Mouse (Mus musculus) MEL (cell line): ENCODE data around the gene Rell1.

Experiments used
- CTCF ChIP-seq, 3 experiments: IDR thresholded peaks in 2 of 3; conservative IDR thresholded peaks in 1 of 3; 2 replicates each; pipeline ENCODE4 v1.5.1; 2011 to 2012; ENCODE audit warnings: low read length in 3 of 3, low read depth in 2 of 3, mild to moderate bottlenecking in 2 of 3, improper control_type of control experiment in 1 of 3, inconsistent platforms in 1 of 3, mixed read lengths in 1 of 3, moderate library complexity in 1 of 3; ENCODE audit not compliant: control insufficient read depth in 1 of 3, insufficient read depth in 1 of 3, poor library complexity in 1 of 3, severe bottlenecking in 1 of 3
- ELF1 ChIP-seq: IDR thresholded peaks from 2 replicates; pipeline ENCODE4 v1.6.1; 2014; ENCODE audit warnings: low read depth, mild to moderate bottlenecking, inconsistent platforms, low read length, improper control_type of control experiment, moderate library complexity
- GATA1 ChIP-seq: IDR thresholded peaks from 2 replicates; pipeline ENCODE4 v1.6.1; 2011; ENCODE audit warnings: low read depth, low read length, improper control_type of control experiment
- ZC3H11A ChIP-seq: IDR thresholded peaks from 2 replicates; pipeline ENCODE4 v1.6.1; 2012; ENCODE audit warnings: low read depth, mild to moderate bottlenecking, inconsistent platforms, low read length, improper control_type of control experiment

GRCm38 (mm10) chr5:63961726-63962125 lies 7.0 kb downstream of the Rell1 start:
- TF ChIP-seq ELF1 (no peak), ZC3H11A (no peak), GATA1 (no peak), CTCF (IDR thresholded peaks at IDR 0.05 in 2 of 3, conservative IDR thresholded peaks at IDR 0.05 in 1 of 3; ENCODE audit: control insufficient read depth in 1 of 3, insufficient read depth in 1 of 3, low read depth in 2 of 3, low read length in 3 of 3, poor library complexity in 1 of 3, severe bottlenecking in 1 of 3) (no peak)
